In the genomic region with DNA sequence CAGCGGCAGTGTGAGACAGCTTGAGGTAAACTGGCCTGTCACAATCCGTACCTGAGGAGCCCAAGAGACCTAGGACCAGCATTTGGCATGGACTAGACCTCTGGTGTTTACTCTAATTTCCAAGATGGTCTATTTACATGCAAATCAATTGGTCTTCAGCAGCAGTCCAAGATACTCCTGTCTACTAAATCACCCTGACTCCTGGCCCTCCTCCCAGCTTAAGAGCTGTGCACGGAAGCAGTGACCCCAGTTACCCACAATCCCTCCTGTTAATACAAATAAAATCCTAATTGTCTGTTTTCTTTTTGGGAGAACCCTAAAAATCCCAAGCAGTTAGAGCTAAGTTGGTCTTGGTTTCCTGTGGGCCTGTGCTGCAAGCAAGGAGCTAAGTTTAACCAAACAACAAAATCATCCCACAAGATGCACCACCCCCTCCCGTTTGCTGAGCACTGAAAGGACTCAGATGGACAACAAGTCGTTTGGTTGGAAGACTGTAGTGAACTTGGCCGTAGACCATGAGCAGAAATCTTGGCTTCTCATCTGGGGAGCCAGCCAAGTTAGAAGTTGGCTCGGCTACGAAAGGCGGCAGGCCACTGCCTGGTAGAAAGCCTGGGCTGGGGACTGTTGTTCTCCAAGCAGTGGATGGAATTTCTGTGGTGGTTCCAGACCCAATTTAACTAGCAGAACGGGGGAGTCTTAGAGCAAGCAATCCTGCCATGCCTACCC, we compare ENCODE assay signal across 8 mouse cellular contexts. TPM values are rescaled to one million over a fixed set of nuclear protein-coding genes. Genes with fewer than 3 reads are reported as not detected.
DNase-seq lines count a peak whose midpoint lies in the region; ATAC-seq lines count a peak whose summit lies in the region.

No protein-coding gene starts in this region.

- no peak overlapping the region for H3K4me2 ChIP-seq in hindbrain, embryonic 13.5 days
- H3K4me2 ChIP-seq in hindbrain, embryonic 11.5 days (replicated peaks; ENCODE audit: low read depth, low read length): no peak overlapping the region

- no peak overlapping the region for H3K9ac ChIP-seq in hindbrain, embryonic 13.5 days
- no peak overlapping the region for H3K9ac ChIP-seq in hindbrain, embryonic 11.5 days (ENCODE audit: low read depth, low read length)

- no peak for DNase-seq in hindbrain, embryonic 11.5 days (ENCODE audit: low spot score)
- DNase-seq in cerebellum, adult 8-10 months: peak; percentile 87
- peak; percentile 85 for DNase-seq in heart, adult 8-10 months (ENCODE audit: low spot score)
- DNase-seq in kidney, postnatal 4 days: peak; percentile 68 to 80
- peak; percentile 66 for DNase-seq in lung, postnatal 25 days (ENCODE audit: low spot score)
- peak; percentile 58 for DNase-seq in testis, postnatal 14 days (ENCODE audit: low spot score)
- DNase-seq in retina, embryonic 14.5 days (ENCODE audit: low spot score): no peak

- H3K9me3 ChIP-seq in hindbrain, embryonic 13.5 days: no peaks in the 10 kb centered on the region
- H3K9me3 ChIP-seq in hindbrain, embryonic 11.5 days (ENCODE audit: control insufficient read depth, low read length): no peaks in the 10 kb centered on the region

- H3K27me3 ChIP-seq in hindbrain, embryonic 13.5 days: no peaks in the 10 kb centered on the region
- H3K27me3 ChIP-seq in hindbrain, embryonic 11.5 days (ENCODE audit: control insufficient read depth, insufficient read depth, low read length): no peaks in the 10 kb centered on the region

- no peak overlapping the region for H3K27ac ChIP-seq in hindbrain, embryonic 13.5 days
- H3K27ac ChIP-seq in hindbrain, embryonic 11.5 days (ENCODE audit: low read depth, low read length): no peak overlapping the region

- H3K4me3 ChIP-seq in hindbrain, embryonic 13.5 days: no peak overlapping the region
- H3K4me3 ChIP-seq in hindbrain, embryonic 11.5 days (ENCODE audit: low read depth, low read length): no peak overlapping the region

- 78% methylated on average over 10 of the region's 10 CpGs for WGBS in hindbrain, embryonic 13.5 days
- 90% methylated on average over 10 of the region's 10 CpGs for WGBS in hindbrain, embryonic 11.5 days

- peak; percentile 59; the same call in 1 of the 2 replicates for ATAC-seq in hindbrain, embryonic 13.5 days (ENCODE audit: low FRiP score)
- no peak for ATAC-seq in hindbrain, embryonic 11.5 days (ENCODE audit: low FRiP score)

- H3K36me3 ChIP-seq in hindbrain, embryonic 13.5 days: peaks cover 80% of the 10 kb centered on the region
- peaks cover 10% of the 10 kb centered on the region; the same call in 1 of the 2 replicates for H3K36me3 ChIP-seq in hindbrain, embryonic 11.5 days (ENCODE audit: control insufficient read depth, insufficient read depth, low read length)

- peaks cover 3% of the 10 kb centered on the region for H3K4me1 ChIP-seq in hindbrain, embryonic 13.5 days (replicated peaks)
- no peaks in the 10 kb centered on the region for H3K4me1 ChIP-seq in hindbrain, embryonic 11.5 days (replicated peaks; ENCODE audit: control insufficient read depth, insufficient read depth, low read length)

RNA-seq across cellular contexts. Expression of a gene that starts 7.1 kb away (rescaled TPM):
- 16.6 and 16.8 TPM in 2 replicates for polyA plus RNA-seq in hindbrain, embryonic 13.5 days (2015; fragmentation: Nextera tagmentation; extraction: Ambion mirVana)
- polyA plus RNA-seq in hindbrain, embryonic 11.5 days (2014; fragmentation: Nextera tagmentation; extraction: Ambion mirVana): 36.9 and 48.4 TPM in 2 replicates
- total RNA-seq in heart, adult 8-10 months (2022): 10 to 100 TPM; 59.2 to 86.0 (median 63.7) TPM

Comparison
In these comparisons a context has a peak if more than half of its experiments do, and no peak if none do; other contexts are left out.
1. DNase-seq: peak in cerebellum, adult 8-10 months (single experiment), heart, adult 8-10 months (single experiment), kidney, postnatal 4 days (2 of 2), lung, postnatal 25 days (single experiment) and testis, postnatal 14 days (single experiment); none in hindbrain, embryonic 11.5 days (single experiment) and retina, embryonic 14.5 days (single experiment).